Mouse (Mus musculus): Measurements from ENCODE around the gene Kif26b. TPM values are rescaled to one million over a fixed set of nuclear protein-coding genes. Genes with fewer than 3 reads are reported as not detected.

Kif26b gene
- polyA plus RNA-seq, 1 experiment = 0.85 TPM

GRCm38 (mm10) chr1:178912936-178913716 is 384.2 kb downstream of the Kif26b start:
- no peak for DNase-seq (ENCODE audit: low read depth)

- no peak for DNase-seq (ENCODE audit: low read depth)
These were observed 386.1 kb downstream of the Kif26b start for GRCm38 (mm10) chr1:178915056-178915455.

DNA sequence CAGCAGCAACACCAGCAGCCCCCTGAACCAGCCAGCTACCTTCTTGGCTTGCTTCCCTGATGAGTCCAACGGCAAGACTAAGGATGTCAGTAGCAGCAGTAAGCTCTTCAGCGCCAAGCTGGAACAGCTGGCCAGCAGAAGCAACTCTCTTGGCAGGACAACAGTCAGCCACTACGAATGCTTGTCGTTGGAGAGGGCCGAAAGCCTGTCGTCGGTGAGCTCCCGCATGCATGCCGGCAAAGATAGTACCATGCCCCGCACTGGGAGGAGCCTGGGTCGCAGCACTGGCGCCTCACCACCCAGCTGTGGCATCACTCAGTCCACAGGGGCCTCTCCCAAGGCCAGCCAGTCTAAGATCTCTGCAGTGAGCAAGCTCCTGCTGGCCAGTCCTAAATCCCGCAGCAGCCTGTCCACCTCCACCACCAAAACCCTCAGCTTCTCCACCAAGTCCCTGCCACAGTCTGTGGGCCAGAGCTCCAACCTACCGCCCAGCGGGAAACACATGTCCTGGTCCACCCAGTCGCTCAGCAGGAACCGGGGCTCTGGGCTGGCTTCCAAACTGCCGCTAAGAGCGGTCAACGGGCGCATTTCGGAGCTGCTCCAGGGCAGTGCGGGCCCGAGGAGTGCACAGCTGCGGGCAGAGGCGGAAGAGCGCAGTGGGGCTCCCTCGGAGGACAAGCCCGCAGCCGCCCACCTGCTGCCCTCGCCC is 388.4 kb downstream of the Kif26b start:
- no peak for DNase-seq (ENCODE audit: low read depth)

DNA sequence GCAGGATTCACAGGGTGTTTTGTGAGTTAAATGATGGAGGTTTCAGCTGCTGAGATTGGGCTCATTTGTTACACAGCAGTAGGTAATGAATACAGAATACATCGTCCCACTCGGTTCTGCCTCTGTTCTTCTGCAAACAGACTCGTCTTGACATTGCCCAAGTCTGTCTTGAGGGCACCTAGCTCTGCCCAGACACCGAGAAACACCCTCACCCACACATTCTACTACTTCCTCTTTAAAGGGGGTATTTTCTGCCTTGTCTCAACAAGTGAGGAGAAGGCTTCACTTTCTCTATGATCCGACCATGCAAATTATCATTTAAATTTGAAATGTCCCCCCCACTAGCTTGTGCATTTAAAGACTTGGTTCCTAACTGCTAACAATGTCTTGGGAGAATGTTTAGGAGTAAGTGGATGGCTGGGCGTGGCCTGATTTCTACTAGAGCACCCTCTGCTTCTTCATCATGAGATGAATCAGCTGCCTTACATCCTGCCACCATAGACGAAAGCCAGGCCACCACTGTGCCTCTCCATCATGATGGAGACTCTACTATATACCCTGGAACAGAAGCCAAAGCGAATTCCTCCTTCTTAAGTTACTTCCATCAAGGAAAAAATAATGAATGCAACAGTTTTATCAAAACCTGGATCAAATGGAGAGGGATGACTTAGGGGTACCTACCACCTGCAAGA is 395.7 kb downstream of the Kif26b start:
- DNase-seq (ENCODE audit: low read depth) = no peak

DNA sequence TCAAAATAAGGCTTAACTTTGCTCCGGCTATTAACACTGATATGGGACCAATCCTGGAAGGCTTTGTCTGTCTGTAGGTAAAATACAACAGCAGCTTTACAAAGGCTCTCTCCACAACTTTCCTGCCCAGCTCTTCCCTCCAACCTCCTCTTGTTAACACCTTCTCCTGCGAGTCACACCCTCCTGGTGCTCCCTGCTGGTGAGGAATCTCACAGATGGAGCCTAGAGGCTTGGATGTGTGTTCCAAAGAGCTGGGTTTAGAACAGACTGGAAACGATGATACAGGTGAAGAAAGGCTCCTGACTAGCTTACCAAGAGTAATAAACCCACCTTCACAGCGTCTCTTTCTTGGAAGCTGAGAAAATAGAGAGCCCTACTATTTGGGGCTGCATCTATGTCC is 400.6 kb downstream of the Kif26b start:
- no peak for DNase-seq (ENCODE audit: low read depth)

- no peak for DNase-seq (ENCODE audit: low read depth)
These were observed 405.2 kb downstream of the Kif26b start for GRCm38 (mm10) chr1:178933953-178934637.

GRCm38 (mm10) chr1:178936457-178936856 is 407.5 kb downstream of the Kif26b start:
- no peak for DNase-seq (ENCODE audit: low read depth)

DNA sequence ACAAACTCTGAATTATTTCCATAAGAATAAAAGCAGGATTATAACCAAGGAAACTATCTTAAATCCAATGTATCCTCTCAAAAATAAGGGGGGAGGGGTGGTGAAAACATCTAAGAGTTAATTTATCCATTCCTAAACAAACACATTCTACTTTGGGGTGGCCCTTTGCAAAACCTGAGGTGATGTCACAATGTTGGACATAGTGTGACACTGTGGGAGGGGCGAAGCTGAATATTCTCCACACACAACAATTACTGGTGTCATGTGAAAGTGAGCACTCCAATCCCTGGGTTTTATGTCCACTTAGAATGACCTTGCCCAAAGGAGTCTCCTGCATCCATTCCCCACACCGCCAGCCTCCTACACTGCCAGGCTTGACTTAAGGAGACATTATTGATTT is 408.1 kb downstream of the Kif26b start:
- DNase-seq (ENCODE audit: low read depth) = no peak

DNA sequence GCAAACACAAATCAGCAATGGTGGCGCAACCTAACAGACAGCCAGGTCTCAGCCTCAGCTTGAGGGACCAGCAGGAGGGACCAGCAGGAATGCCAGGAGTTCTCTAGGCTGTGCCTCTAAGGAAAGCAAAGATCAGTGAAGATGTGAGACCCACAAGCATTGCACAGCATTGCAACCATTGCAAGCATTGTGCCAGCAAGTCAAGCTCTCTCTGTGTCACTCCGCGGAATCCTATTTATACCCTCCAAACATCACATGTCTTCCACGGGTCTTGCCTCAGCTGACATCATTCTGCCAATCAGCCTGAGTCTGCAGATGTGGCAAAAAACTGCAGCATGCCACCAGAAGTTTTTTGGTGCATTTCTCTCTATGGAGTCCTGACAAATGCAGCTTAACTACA is 411.4 kb downstream of the Kif26b start:
- no peak for DNase-seq (ENCODE audit: low read depth)

GRCm38 (mm10) chr1:178942251-178942963 is 413.5 kb downstream of the Kif26b start:
- no peak for DNase-seq (ENCODE audit: low read depth)

- DNase-seq (ENCODE audit: low read depth) = no peak
These were observed 424.0 kb downstream of the Kif26b start for GRCm38 (mm10) chr1:178952910-178953309.

GRCm38 (mm10) chr1:178958641-178959040 is 429.7 kb downstream of the Kif26b start:
- DNase-seq (ENCODE audit: low read depth) = no peak

DNA sequence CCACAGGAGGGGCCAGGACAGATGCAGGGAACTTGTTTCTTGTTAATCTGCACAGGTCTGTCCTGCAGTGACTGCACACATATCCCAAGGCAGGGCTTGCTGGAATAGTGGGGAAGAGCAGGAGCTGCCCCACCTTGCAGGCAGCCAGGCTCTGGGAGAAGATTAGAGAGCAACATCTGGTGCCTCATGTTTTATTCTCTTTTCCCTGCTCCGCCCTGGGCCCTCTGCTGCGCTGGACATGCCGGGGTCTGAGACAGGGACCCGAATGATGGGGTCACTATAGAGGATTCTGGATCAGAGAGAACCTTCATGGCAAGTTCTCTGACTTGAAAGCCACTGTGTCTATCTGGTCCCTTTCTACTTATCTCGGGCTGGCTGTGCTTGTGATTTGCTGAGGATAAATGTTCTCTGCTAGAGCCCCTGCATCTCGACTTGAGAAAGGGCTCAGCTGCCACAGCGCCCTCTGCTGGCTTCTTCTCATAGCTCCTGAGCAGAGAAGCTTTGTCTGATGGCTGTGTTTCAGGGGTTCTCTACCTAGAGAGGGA is 431.2 kb downstream of the Kif26b start:
- no peak for DNase-seq (ENCODE audit: low read depth)

DNA sequence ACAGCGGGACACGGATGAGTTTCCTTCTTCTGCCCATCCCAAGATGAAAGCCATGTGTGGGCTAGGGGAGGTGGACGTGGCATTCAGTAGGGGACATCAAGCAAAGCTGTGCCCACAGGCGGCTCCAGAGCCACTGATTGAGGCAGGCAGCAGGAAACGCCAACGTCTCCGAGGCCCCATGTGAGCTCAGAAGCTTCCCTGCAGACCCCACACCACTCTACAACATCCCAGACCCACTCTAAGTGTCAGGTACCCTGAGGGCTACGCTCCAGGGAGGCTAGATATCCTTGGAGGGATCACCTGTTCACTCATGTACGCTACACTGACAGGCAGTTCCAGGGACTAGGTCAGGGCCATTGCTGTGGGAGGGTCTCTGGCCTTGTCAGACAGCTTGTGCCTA is 432.7 kb downstream of the Kif26b start:
- no peak for DNase-seq (ENCODE audit: low read depth)

DNA sequence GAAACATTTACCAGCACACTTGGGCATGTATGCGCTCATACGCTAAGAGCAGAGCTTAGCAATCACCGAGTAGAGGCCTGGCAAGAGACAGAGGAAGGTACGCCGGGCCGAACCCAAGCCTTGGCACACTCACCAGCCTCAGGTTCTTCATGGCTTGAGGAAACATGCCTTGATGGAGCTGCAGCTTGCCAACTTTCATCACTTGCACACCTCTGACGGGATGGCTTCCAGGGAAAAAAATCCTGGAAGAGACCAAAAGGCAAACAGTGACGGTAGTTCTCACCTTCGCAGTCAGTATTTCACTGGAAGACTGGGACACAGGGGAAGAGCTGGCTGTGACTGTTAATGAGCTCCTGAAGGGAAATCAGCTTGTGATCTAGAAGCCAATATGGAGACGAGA is 443.1 kb downstream of the Kif26b start:
- DNase-seq (ENCODE audit: low read depth) = no peak

DNA sequence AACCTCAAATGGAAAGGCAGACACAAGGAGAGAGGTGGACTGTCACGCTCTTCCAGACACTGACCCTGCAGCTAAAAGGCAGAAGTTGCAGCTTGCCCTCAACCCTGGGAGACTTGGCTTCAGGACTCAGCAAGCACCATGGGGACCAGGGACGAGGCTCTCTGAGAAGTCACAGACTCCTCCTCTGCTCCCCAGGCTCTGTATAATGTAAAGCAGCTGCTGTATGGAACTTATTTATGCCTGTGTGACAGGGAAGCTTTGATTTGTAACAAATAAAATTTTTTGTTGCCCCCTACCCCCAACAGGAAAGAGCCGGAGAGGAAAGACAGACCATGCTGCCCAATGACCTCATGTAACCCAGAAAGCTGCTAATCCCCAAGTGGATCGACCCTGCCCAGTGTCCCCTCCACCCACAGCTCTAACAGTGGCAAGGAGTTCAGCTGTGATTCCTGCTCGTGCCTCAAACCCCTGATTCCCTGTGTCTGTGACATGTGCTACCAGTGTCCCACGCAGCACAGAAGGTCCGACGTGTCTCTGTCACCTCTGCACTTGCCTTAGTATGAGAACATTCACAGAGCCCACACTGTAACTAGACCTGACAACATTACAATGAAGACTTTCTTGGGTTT is 449.8 kb downstream of the Kif26b start:
- no peak for DNase-seq (ENCODE audit: low read depth)

- DNase-seq (ENCODE audit: low read depth) = no peak
These were observed 451.3 kb downstream of the Kif26b start for GRCm38 (mm10) chr1:178980185-178980584.

GRCm38 (mm10) chr1:178981641-178982040 is 452.7 kb downstream of the Kif26b start:
- DNase-seq (ENCODE audit: low read depth) = no peak

- DNase-seq (ENCODE audit: low read depth) = no peak
These were observed 459.3 kb downstream of the Kif26b start for GRCm38 (mm10) chr1:178988176-178988575.

All from gonadal fat pad, adult 2 months (tissue).